Mouse (Mus musculus): ENCODE measurements around the gene Hist1h4c. TPM values are rescaled to one million over a fixed set of nuclear protein-coding genes. Genes with fewer than 3 reads are reported as not detected.
A peak's percentile ranks its signal among the peaks of the same experiment; 100 is the strongest.

Gene Hist1h4c
- polyA plus RNA-seq, 1 experiment from 2014 or later, result 6.0 TPM

- peak overlapping the region; percentile 47; the same call in 1 of the 2 replicates for H3K27ac ChIP-seq (ENCODE audit: low read depth, low read length)
- no peaks in the 10 kb centered on the region for H3K9me3 ChIP-seq (ENCODE audit: control insufficient read depth, low read length)
- WGBS, result 87% methylated on average over 5 of the region's 5 CpGs
- ATAC-seq (replicated peaks; ENCODE audit: low FRiP score), result no peak
- H3K4me1 ChIP-seq (replicated peaks; ENCODE audit: control insufficient read depth, insufficient read depth, low read length), result no peaks in the 10 kb centered on the region; the same call in 1 of the 2 replicates
- H3K9ac ChIP-seq (ENCODE audit: low read length), result no peak overlapping the region
- no peaks in the 10 kb centered on the region for H3K36me3 ChIP-seq (ENCODE audit: control insufficient read depth, insufficient read depth, low read length)
- no peak overlapping the region for H3K4me3 ChIP-seq (ENCODE audit: low read depth, low read length)
- H3K4me2 ChIP-seq (ENCODE audit: low read depth, low read length, severe bottlenecking), result no peak overlapping the region
- no peak for DNase-seq (ENCODE audit: low spot score)
- H3K27me3 ChIP-seq (ENCODE audit: control insufficient read depth, insufficient read depth, low read length), result no peaks in the 10 kb centered on the region
Observed at GRCm38 (mm10) chr13:23743215-23743614, 45.0 kb upstream of the Hist1h4c start.

- H3K9me3 ChIP-seq (ENCODE audit: control insufficient read depth, low read length), result no peaks in the 10 kb centered on the region
- H3K9ac ChIP-seq (ENCODE audit: low read length), result no peak overlapping the region
- H3K27ac ChIP-seq (ENCODE audit: low read depth, low read length), result no peak overlapping the region
- no peak overlapping the region for H3K4me3 ChIP-seq (ENCODE audit: low read depth, low read length)
- ATAC-seq (replicated peaks; ENCODE audit: low FRiP score) (no peak), DNase-seq (ENCODE audit: low spot score) (no peak)
- no peak overlapping the region for H3K4me2 ChIP-seq (ENCODE audit: low read depth, low read length, severe bottlenecking)
- H3K36me3 ChIP-seq (ENCODE audit: control insufficient read depth, insufficient read depth, low read length), result no peaks in the 10 kb centered on the region
- no peaks in the 10 kb centered on the region; the same call in 1 of the 2 replicates for H3K4me1 ChIP-seq (replicated peaks; ENCODE audit: control insufficient read depth, insufficient read depth, low read length)
- no peaks in the 10 kb centered on the region for H3K27me3 ChIP-seq (ENCODE audit: control insufficient read depth, insufficient read depth, low read length)
Observed at GRCm38 (mm10) chr13:23742007-23742406, 43.8 kb upstream of the Hist1h4c start.

GRCm38 (mm10) chr13:23740910-23741309 lies 42.7 kb upstream of the Hist1h4c start:
- Histone ChIP-seq H3K36me3 (ENCODE audit: control insufficient read depth, insufficient read depth, low read length) (no peaks in the 10 kb centered on the region), H3K9ac (ENCODE audit: low read length) (no peak overlapping the region), H3K4me2 (ENCODE audit: low read depth, low read length, severe bottlenecking) (peak overlapping the region; percentile 95; the same call in 1 of the 2 replicates), H3K4me1 (replicated peaks; ENCODE audit: control insufficient read depth, insufficient read depth, low read length) (no peaks in the 10 kb centered on the region; the same call in 1 of the 2 replicates), H3K27ac (ENCODE audit: low read depth, low read length) (no peak overlapping the region), H3K9me3 (ENCODE audit: control insufficient read depth, low read length) (no peaks in the 10 kb centered on the region), H3K4me3 (ENCODE audit: low read depth, low read length) (no peak overlapping the region), H3K27me3 (ENCODE audit: control insufficient read depth, insufficient read depth, low read length) (no peaks in the 10 kb centered on the region)
- ATAC-seq (replicated peaks; ENCODE audit: low FRiP score) (no peak), DNase-seq (ENCODE audit: low spot score) (no peak)
- 71% methylated on average over 5 of the region's 5 CpGs for WGBS

- Histone ChIP-seq H3K27me3 (ENCODE audit: control insufficient read depth, insufficient read depth, low read length) (no peaks in the 10 kb centered on the region), H3K36me3 (ENCODE audit: control insufficient read depth, insufficient read depth, low read length) (no peaks in the 10 kb centered on the region), H3K4me3 (ENCODE audit: low read depth, low read length) (peak overlapping the region; percentile 49), H3K4me2 (ENCODE audit: low read depth, low read length, severe bottlenecking) (peak overlapping the region; percentile 95), H3K9ac (ENCODE audit: low read length) (peak overlapping the region; percentile 89), H3K4me1 (replicated peaks; ENCODE audit: control insufficient read depth, insufficient read depth, low read length) (no peaks in the 10 kb centered on the region; the same call in 1 of the 2 replicates), H3K27ac (ENCODE audit: low read depth, low read length) (peak overlapping the region; percentile 99), H3K9me3 (ENCODE audit: control insufficient read depth, low read length) (no peaks in the 10 kb centered on the region)
- no peak for ATAC-seq (replicated peaks; ENCODE audit: low FRiP score)
- 38% methylated on average over 13 of the region's 13 CpGs for WGBS
- DNase-seq (ENCODE audit: low spot score), result no peak
Observed at GRCm38 (mm10) chr13:23740256-23740840, 42.1 kb upstream of the Hist1h4c start.

- Histone ChIP-seq H3K27ac (ENCODE audit: low read depth, low read length) (peak overlapping the region; percentile 99), H3K36me3 (ENCODE audit: control insufficient read depth, insufficient read depth, low read length) (no peaks in the 10 kb centered on the region), H3K27me3 (ENCODE audit: control insufficient read depth, insufficient read depth, low read length) (no peaks in the 10 kb centered on the region), H3K9ac (ENCODE audit: low read length) (peak overlapping the region; percentile 89), H3K4me2 (ENCODE audit: low read depth, low read length, severe bottlenecking) (peak overlapping the region; percentile 95), H3K4me1 (replicated peaks; ENCODE audit: control insufficient read depth, insufficient read depth, low read length) (no peaks in the 10 kb centered on the region; the same call in 1 of the 2 replicates), H3K4me3 (ENCODE audit: low read depth, low read length) (peak overlapping the region; percentile 49), H3K9me3 (ENCODE audit: control insufficient read depth, low read length) (no peaks in the 10 kb centered on the region)
- 2% methylated on average over 14 of the region's 14 CpGs for WGBS
- ATAC-seq (replicated peaks; ENCODE audit: low FRiP score), result no peak
- DNase-seq (ENCODE audit: low spot score), result no peak
Observed at GRCm38 (mm10) chr13:23739922-23740252, 41.6 kb upstream of the Hist1h4c start.

- peak overlapping the region; percentile 95 for H3K4me2 ChIP-seq (ENCODE audit: low read depth, low read length, severe bottlenecking)
- WGBS, result under 1% methylated on average over 39 of the region's 39 CpGs
- H3K36me3 ChIP-seq (ENCODE audit: control insufficient read depth, insufficient read depth, low read length), result no peaks in the 10 kb centered on the region
- peak overlapping the region; percentile 49 for H3K4me3 ChIP-seq (ENCODE audit: low read depth, low read length)
- ATAC-seq (replicated peaks; ENCODE audit: low FRiP score), result peak; percentile 84
- no peaks in the 10 kb centered on the region; the same call in 1 of the 2 replicates for H3K4me1 ChIP-seq (replicated peaks; ENCODE audit: control insufficient read depth, insufficient read depth, low read length)
- peak overlapping the region; percentile 99 for H3K27ac ChIP-seq (ENCODE audit: low read depth, low read length)
- H3K9ac ChIP-seq (ENCODE audit: low read length), result peak overlapping the region; percentile 89
- no peaks in the 10 kb centered on the region for H3K27me3 ChIP-seq (ENCODE audit: control insufficient read depth, insufficient read depth, low read length)
- no peaks in the 10 kb centered on the region for H3K9me3 ChIP-seq (ENCODE audit: control insufficient read depth, low read length)
- peak; percentile 95 for DNase-seq (ENCODE audit: low spot score)
Observed at GRCm38 (mm10) chr13:23739069-23739921, 41.0 kb upstream of the Hist1h4c start.

- under 1% methylated on average over 30 of the region's 38 CpGs for WGBS
- ATAC-seq (replicated peaks; ENCODE audit: low FRiP score) (peak; percentile 96), DNase-seq (ENCODE audit: low spot score) (peak; percentile 96)
- Histone ChIP-seq H3K27me3 (ENCODE audit: control insufficient read depth, insufficient read depth, low read length) (no peaks in the 10 kb centered on the region), H3K4me2 (ENCODE audit: low read depth, low read length, severe bottlenecking) (peak within 1 kb of the TSS; percentile 95), H3K9ac (ENCODE audit: low read length) (peak within 1 kb of the TSS; percentile 89), H3K4me3 (ENCODE audit: low read depth, low read length) (peak within 1 kb of the TSS; percentile 49), H3K9me3 (ENCODE audit: control insufficient read depth, low read length) (no peaks in the 10 kb centered on the region), H3K36me3 (ENCODE audit: control insufficient read depth, insufficient read depth, low read length) (no peaks in the 10 kb centered on the region), H3K27ac (ENCODE audit: low read depth, low read length) (peak within 1 kb of the TSS; percentile 99), H3K4me1 (replicated peaks; ENCODE audit: control insufficient read depth, insufficient read depth, low read length) (no peaks in the 10 kb centered on the region; the same call in 1 of the 2 replicates)
Observed at GRCm38 (mm10) chr13:23738677-23739068, 40.4 kb upstream of the Hist1h4c start, which contains the start of gene Hist1h1c. TSS of gene Hist1h1c (plus strand) at chr13:23738808.

GRCm38 (mm10) chr13:23738041-23738440 lies 39.8 kb upstream of the Hist1h4c start:
- Histone ChIP-seq H3K4me1 (replicated peaks; ENCODE audit: control insufficient read depth, insufficient read depth, low read length) (no peaks in the 10 kb centered on the region; the same call in 1 of the 2 replicates), H3K27ac (ENCODE audit: low read depth, low read length) (peak overlapping the region; percentile 99), H3K9ac (ENCODE audit: low read length) (peak overlapping the region; percentile 89), H3K36me3 (ENCODE audit: control insufficient read depth, insufficient read depth, low read length) (no peaks in the 10 kb centered on the region), H3K27me3 (ENCODE audit: control insufficient read depth, insufficient read depth, low read length) (no peaks in the 10 kb centered on the region), H3K4me2 (ENCODE audit: low read depth, low read length, severe bottlenecking) (peak overlapping the region; percentile 95), H3K9me3 (ENCODE audit: control insufficient read depth, low read length) (no peaks in the 10 kb centered on the region), H3K4me3 (ENCODE audit: low read depth, low read length) (peak overlapping the region; percentile 49)
- WGBS, result 25% methylated on average over 4 of the region's 4 CpGs
- no peak for ATAC-seq (replicated peaks; ENCODE audit: low FRiP score)
- no peak for DNase-seq (ENCODE audit: low spot score)

All from forebrain, embryonic 11.5 days (tissue).